Comparison of ENCODE assay signal across 20 mouse cellular contexts in genomic region chr8:117032609-117033008, GRCm38 (mm10). TPM values are rescaled to one million over a fixed set of nuclear protein-coding genes. Genes with fewer than 3 reads are reported as not detected.
"Had no signal": no experiment of that assay in that cellular context is flagged by ENCODE, and none has a peak within 500 bp of the region (broad histone marks: within the 10 kb centered on the region; RNA-seq: fewer than 3 reads in every experiment).

No protein-coding gene starts in this region.

- H3K36me3 ChIP-seq: midbrain, embryonic 10.5 days; midbrain, embryonic 13.5 days; neural tube, embryonic 13.5 days; neural tube, embryonic 15.5 days; stomach, embryonic 15.5 days had no signal

- H3K27ac ChIP-seq: midbrain, embryonic 10.5 days; midbrain, embryonic 13.5 days; neural tube, embryonic 13.5 days; neural tube, embryonic 15.5 days; stomach, embryonic 15.5 days; stomach, postnatal 0 days had no signal

- ATAC-seq: midbrain, embryonic 13.5 days; midbrain, embryonic 16.5 days had no signal

- H3K4me3 ChIP-seq: midbrain, embryonic 10.5 days; midbrain, embryonic 13.5 days; myocyte; neural tube, embryonic 13.5 days; neural tube, embryonic 15.5 days; stomach, embryonic 15.5 days had no signal

- H3K4me2 ChIP-seq: lung, embryonic 14.5 days; midbrain, embryonic 13.5 days; neural tube, embryonic 13.5 days; neural tube, embryonic 15.5 days; stomach, embryonic 15.5 days had no signal

- H3K9ac ChIP-seq: lung, embryonic 14.5 days; midbrain, embryonic 13.5 days; neural tube, embryonic 13.5 days; neural tube, embryonic 15.5 days; stomach, embryonic 15.5 days had no signal

- H3K27me3 ChIP-seq: midbrain, embryonic 13.5 days; neural tube, embryonic 13.5 days; neural tube, embryonic 15.5 days; stomach, embryonic 15.5 days had no signal

- H3K9me3 ChIP-seq: megakaryocyte, embryonic 14.5 days; midbrain, embryonic 10.5 days; midbrain, embryonic 13.5 days; neural tube, embryonic 13.5 days; neural tube, embryonic 15.5 days; stomach, embryonic 15.5 days had no signal

- DNase-seq: lung, adult 18-20 months; lung, embryonic 14.5 days; lung, postnatal 10 days; lung, postnatal 4 days; retina, postnatal 1 day; right cerebral cortex, adult 18-20 months; right cerebral cortex, postnatal 25 days; right cerebral cortex, postnatal 4 days had no signal

- H3K4me1 ChIP-seq: midbrain, embryonic 10.5 days; midbrain, embryonic 13.5 days; neural tube, embryonic 13.5 days; neural tube, embryonic 15.5 days had no signal

RNA-seq across cellular contexts. Expression of gene Pkd1l2, which starts 49.6 kb away (rescaled TPM):
- polyA plus RNA-seq: liver, embryonic 16.5 days; lung, embryonic 14.5 days; lung, embryonic 16.5 days; midbrain, embryonic 13.5 days; midbrain, embryonic 16.5 days; neural tube, embryonic 11.5 days; neural tube, embryonic 13.5 days; stomach, postnatal 0 days had no signal
